Mouse (Mus musculus): ENCODE data around the gene Ubr1.

Gene Ubr1

GRCm38 (mm10) chr2:120850424-120851082 is 120.0 kb downstream of the Ubr1 start, which contains the start of gene Ttbk2:
Ttbk2 (minus strand) TSS chr2:120850604.
- peak; percentile 98 for DNase-seq

GRCm38 (mm10) chr2:120849449-120850423 is 120.8 kb downstream of the Ubr1 start, which contains the start of gene Cdan1:
Cdan1 (minus strand) TSS chr2:120850128.
- DNase-seq = peak; percentile 49

DNA sequence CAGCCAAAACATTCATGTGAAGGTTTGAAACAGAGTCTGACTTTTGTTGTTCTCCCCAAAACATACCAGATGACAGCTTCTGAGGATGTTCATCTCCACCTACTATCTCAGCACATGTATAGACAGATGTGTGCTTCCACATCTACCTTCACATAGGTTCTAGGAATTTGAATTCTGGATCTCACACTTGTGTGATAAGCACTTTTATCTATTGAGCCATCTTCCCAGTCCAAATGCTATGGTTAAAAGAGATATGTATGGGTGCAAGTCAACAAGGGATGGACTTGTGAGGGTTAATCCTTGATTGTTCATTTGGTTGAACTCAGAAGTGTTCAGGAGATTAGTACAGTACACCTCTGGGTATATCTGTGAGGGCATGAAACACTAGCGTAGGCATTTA is 125.2 kb downstream of the Ubr1 start:
- DNase-seq = no peak

- no peak for DNase-seq
These were observed 126.5 kb downstream of the Ubr1 start for GRCm38 (mm10) chr2:120843990-120844389.

- DNase-seq = no peak
These were observed 129.3 kb downstream of the Ubr1 start for GRCm38 (mm10) chr2:120841211-120841610.

DNA sequence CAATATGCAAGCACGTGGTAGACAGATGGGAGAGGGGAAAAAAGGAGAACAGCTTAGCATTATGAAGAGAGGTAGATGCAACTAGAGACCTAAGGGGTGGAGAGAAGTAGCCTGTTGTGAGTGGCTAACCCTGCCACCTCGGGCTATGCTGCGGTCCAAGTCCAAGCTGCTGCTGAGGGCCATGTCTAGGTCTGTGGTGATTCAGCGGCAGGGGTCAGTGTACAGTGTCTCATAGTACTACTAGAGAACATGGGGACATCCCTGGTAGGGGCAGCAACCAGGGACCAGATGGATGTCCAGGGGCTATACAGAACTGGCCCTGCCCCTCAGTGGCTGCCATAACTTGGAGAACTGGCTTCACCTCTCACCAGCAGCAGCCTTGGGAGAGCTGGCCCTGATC is 135.3 kb downstream of the Ubr1 start:
- no peak for DNase-seq

- no peak for DNase-seq
These were observed 143.4 kb downstream of the Ubr1 start for GRCm38 (mm10) chr2:120826936-120827638.

Measured in lung, postnatal 14 days (tissue).